Mouse (Mus musculus): ENCODE data around the gene Wdr45b. TPM values are rescaled to one million over a fixed set of nuclear protein-coding genes. Genes with fewer than 3 reads are reported as not detected.

The Wdr45b gene
- polyA plus RNA-seq (2015; fragmentation: Nextera tagmentation; extraction: Ambion mirVana): 26.8 and 35.3 TPM in 2 replicates

GRCm38 (mm10) chr11:121354091-121354707, at the start of gene Wdr45b:
Gene Wdr45b, minus strand, starts transcription at chr11:121354445.

GRCm38 (mm10) chr11:121387750-121388553, 33.7 kb upstream of the Wdr45b start, which contains the start of gene Rab40b:
Gene Rab40b, minus strand, starts transcription at chr11:121388251.

Other genes with a start within 250 kb of the Wdr45b start
- gene Tex19.2, start 235.8 kb downstream of the Wdr45b start, polyA plus RNA-seq (2015; fragmentation: Nextera tagmentation; extraction: Ambion mirVana): 0.06 TPM in 1 of 2 replicates, not detected in the other
- gene Tex19.1, start 208.3 kb downstream of the Wdr45b start, polyA plus RNA-seq (2015; fragmentation: Nextera tagmentation; extraction: Ambion mirVana): not detected in 2 replicates
- not detected in 2 replicates for gene Uts2r, start 194.2 kb downstream of the Wdr45b start, polyA plus RNA-seq (2015; fragmentation: Nextera tagmentation; extraction: Ambion mirVana)
- 3.8 TPM in 2 replicates for gene Hexdc, start 150.0 kb downstream of the Wdr45b start, polyA plus RNA-seq (2015; fragmentation: Nextera tagmentation; extraction: Ambion mirVana)
- gene Ogfod3, start 149.7 kb downstream of the Wdr45b start, polyA plus RNA-seq (2015; fragmentation: Nextera tagmentation; extraction: Ambion mirVana): 14.7 and 15.4 TPM in 2 replicates
- gene Cybc1, start 125.1 kb downstream of the Wdr45b start, polyA plus RNA-seq (2015; fragmentation: Nextera tagmentation; extraction: Ambion mirVana): 28.1 and 31.3 TPM in 2 replicates
- 56.7 and 66.8 TPM in 2 replicates for gene Narf, start 117.2 kb downstream of the Wdr45b start, polyA plus RNA-seq (2015; fragmentation: Nextera tagmentation; extraction: Ambion mirVana)
- 4.7 and 5.0 TPM in 2 replicates for gene Foxk2, start 94.5 kb downstream of the Wdr45b start, polyA plus RNA-seq (2015; fragmentation: Nextera tagmentation; extraction: Ambion mirVana)
- 1.3 and 2.7 TPM in 2 replicates for gene Rab40b, start 33.8 kb upstream of the Wdr45b start, polyA plus RNA-seq (2015; fragmentation: Nextera tagmentation; extraction: Ambion mirVana)
- 29.8 and 35.5 TPM in 2 replicates for gene Fn3krp, start 67.0 kb upstream of the Wdr45b start, polyA plus RNA-seq (2015; fragmentation: Nextera tagmentation; extraction: Ambion mirVana)
- gene Fn3k, start 80.5 kb upstream of the Wdr45b start, polyA plus RNA-seq (2015; fragmentation: Nextera tagmentation; extraction: Ambion mirVana): 40.1 and 43.0 TPM in 2 replicates
- gene Tbcd, start 97.5 kb upstream of the Wdr45b start, polyA plus RNA-seq (2015; fragmentation: Nextera tagmentation; extraction: Ambion mirVana): 25.2 and 26.2 TPM in 2 replicates
- 0.44 and 0.48 TPM in 2 replicates for gene Zfp750, start 164.9 kb upstream of the Wdr45b start, polyA plus RNA-seq (2015; fragmentation: Nextera tagmentation; extraction: Ambion mirVana)

Data from spleen, postnatal 0 days (tissue).